Mouse (Mus musculus) CH12.LX (cell line): ENCODE measurements around the gene Krt84.

ENCODE experiments used
- BHLHE40 ChIP-seq: IDR thresholded peaks from 2 replicates; pipeline ENCODE4 v1.6.1; 2011; ENCODE audit warnings: mild to moderate bottlenecking, low read depth, low read length, improper control_type of control experiment
- CHD2 ChIP-seq: IDR thresholded peaks from 2 replicates; pipeline ENCODE4 v1.6.1; 2011; ENCODE audit warnings: low read length, improper control_type of control experiment
- CTCF ChIP-seq, 2 experiments: IDR thresholded peaks in 1 of 2; conservative IDR thresholded peaks in 1 of 2; 2 replicates each; pipeline ENCODE4 v1.5.1; 2011 to 2012; ENCODE audit warnings: low read depth in 2 of 2, low read length in 2 of 2, improper control_type of control experiment in 1 of 2, inconsistent platforms in 1 of 2, mild to moderate bottlenecking in 1 of 2, moderate library complexity in 1 of 2
- E2F4 ChIP-seq: IDR thresholded peaks from 2 replicates; pipeline ENCODE4 v1.6.1; 2011; ENCODE audit warnings: low read depth, low read length, improper control_type of control experiment; ENCODE audit not compliant: insufficient replicate concordance
- EP300 ChIP-seq: IDR thresholded peaks from 2 replicates; pipeline ENCODE4 v1.6.1; 2011; ENCODE audit warnings: low read length, improper control_type of control experiment
- GABPA ChIP-seq: IDR thresholded peaks from 2 replicates; pipeline ENCODE4 v1.6.1; 2012; ENCODE audit warnings: low read depth, low read length, improper control_type of control experiment, inconsistent platforms; ENCODE audit not compliant: insufficient replicate concordance
- MAFK ChIP-seq: IDR thresholded peaks from 2 replicates; pipeline ENCODE4 v1.6.1; 2011; ENCODE audit warnings: low read length, improper control_type of control experiment; ENCODE audit not compliant: insufficient replicate concordance
- MAX ChIP-seq: IDR thresholded peaks from 2 replicates; pipeline ENCODE4 v1.6.1; 2011; ENCODE audit warnings: low read length, improper control_type of control experiment
- MYC ChIP-seq: IDR thresholded peaks from 2 replicates; pipeline ENCODE4 v1.6.1; 2011; ENCODE audit warnings: low read depth, mild to moderate bottlenecking, improper control_type of control experiment, low read length
- POLR2A ChIP-seq: IDR thresholded peaks from 2 replicates; pipeline ENCODE4 v1.6.1; 2011; ENCODE audit warnings: low read depth, mild to moderate bottlenecking, improper control_type of control experiment, low read length
- RAD21 ChIP-seq: IDR thresholded peaks from 2 replicates; pipeline ENCODE4 v1.6.1; 2011; ENCODE audit warnings: low read depth, mild to moderate bottlenecking, low read length, improper control_type of control experiment, moderate library complexity
- RCOR1 ChIP-seq: conservative IDR thresholded peaks from 2 replicates; pipeline ENCODE4 v1.6.1; 2012; ENCODE audit warnings: low read depth, mild to moderate bottlenecking, inconsistent platforms, low read length, improper control_type of control experiment
- ZNF384 ChIP-seq: IDR thresholded peaks from 2 replicates; pipeline ENCODE4 v1.6.1; 2012; ENCODE audit warnings: low read depth, low read length, improper control_type of control experiment, inconsistent platforms

- TF ChIP-seq MAX (no peak), ZNF384 (no peak), CTCF (conservative IDR thresholded peaks at IDR 0.05 in 1 of 2, IDR thresholded peaks at IDR 0.05 in 1 of 2; ENCODE audit: low read depth in 2 of 2, low read length in 2 of 2) (no peak), EP300 (no peak), MYC (no peak), BHLHE40 (no peak), RCOR1 (no peak), MAFK (no peak), E2F4 (no peak), GABPA (no peak), POLR2A (no peak), CHD2 (no peak), RAD21 (no peak)
Observed at GRCm38 (mm10) chr15:101508247-101508646, 24.4 kb downstream of the Krt84 start.
